Mouse (Mus musculus): ENCODE data around the gene Olfr502. TPM values are rescaled to one million over a fixed set of nuclear protein-coding genes. Genes with fewer than 3 reads are reported as not detected.
"Not testable (repeated sequence)": the region's sequence is repeated elsewhere in the genome, so short reads cannot be mapped to it uniquely, and the experiment has no call there.

Gene Olfr502
- not detected for total RNA-seq (2021)
- long read RNA-seq, experiment 1, result 0 reads
- long read RNA-seq, experiment 2, result 0 reads

DNA sequence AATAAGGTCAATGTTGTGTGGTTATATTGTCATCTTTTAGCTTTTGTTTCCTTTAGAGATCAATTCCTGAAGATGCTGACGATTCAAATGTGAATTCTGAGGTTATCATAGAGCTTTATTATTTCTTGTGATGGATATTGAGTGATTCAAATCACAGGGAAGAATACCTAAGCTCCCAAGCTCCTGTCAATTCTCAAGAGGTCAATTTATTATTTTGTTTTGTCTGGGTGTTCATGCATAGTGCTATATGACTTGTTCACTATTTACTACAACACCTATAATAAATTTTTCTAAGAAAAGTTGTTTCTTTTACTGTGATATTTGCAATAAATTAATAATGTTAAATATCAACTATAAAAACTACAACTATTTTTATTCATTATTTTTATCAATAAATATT is at the start of gene Olfr502:
Gene Olfr502 (minus strand): TSS at position 101 of the 400 bp plus-strand sequence.
- intact Hi-C loops (cut with DNase I), result no loop called here
- DNase-seq, result no peak

GRCm38 (mm10) chr7:108565693-108566092 is 40.8 kb upstream of the Olfr502 start, which contains the start of gene Olfr504:
Gene Olfr504 (minus strand): TSS chr7:108565793.
- intact Hi-C loops (cut with DNase I), result no loop called here
- no peak for DNase-seq

GRCm38 (mm10) chr7:108544227-108544626 is 19.4 kb upstream of the Olfr502 start, which contains the start of gene Olfr503:
Gene Olfr503 (plus strand): TSS chr7:108544527.
- intact Hi-C loops (cut with DNase I), result not testable (repeated sequence)

DNA sequence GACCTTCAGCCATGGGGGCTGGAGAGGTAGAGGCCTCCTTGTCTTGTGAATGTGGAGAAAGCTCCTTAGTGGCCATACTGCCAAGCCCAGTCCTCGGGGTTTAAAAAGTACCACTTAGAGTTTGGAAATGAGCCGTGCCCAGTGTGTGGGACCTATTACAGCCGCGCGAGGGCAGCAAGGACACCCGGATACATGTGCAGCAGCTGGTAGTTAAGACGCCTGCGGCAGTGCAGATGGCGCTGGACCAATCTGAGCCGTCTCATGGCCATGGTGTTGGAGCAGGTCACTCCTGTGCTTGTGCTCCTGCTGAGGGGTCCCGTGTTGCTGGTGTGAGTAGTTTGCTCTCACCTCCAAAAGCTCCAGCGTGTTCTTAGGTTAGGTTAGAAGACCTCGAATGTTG is 17.6 kb upstream of the Olfr502 start:
- intact Hi-C loops (cut with DNase I), result no loop called here
- DNase-seq, result no peak

More at GRCm38 (mm10) chr7:108544227-108544626, 19.4 kb upstream of the Olfr502 start, which contains the start of gene Olfr503:
- not testable (repeated sequence) for DNase-seq

Other genes with a start within 250 kb of the Olfr502 start
- not detected for gene Olfr490, start 236.1 kb downstream of the Olfr502 start, total RNA-seq (2021)
- gene Olfr491, start 211.6 kb downstream of the Olfr502 start, total RNA-seq (2021), result not detected
- not detected for gene Olfr492, start 201.4 kb downstream of the Olfr502 start, total RNA-seq (2021)
- not detected for gene Olfr493, start 178.1 kb downstream of the Olfr502 start, total RNA-seq (2021)
- gene Olfr494, start 159.7 kb downstream of the Olfr502 start, total RNA-seq (2021), result not detected
- gene Olfr495, start 131.9 kb downstream of the Olfr502 start, total RNA-seq (2021), result not detected
- gene Olfr497, start 104.6 kb downstream of the Olfr502 start, total RNA-seq (2021), result not detected
- not detected for gene Olfr498, start 59.7 kb downstream of the Olfr502 start, total RNA-seq (2021)
- not detected for gene Olfr503, start 19.5 kb upstream of the Olfr502 start, total RNA-seq (2021)
- gene Olfr504, start 40.7 kb upstream of the Olfr502 start, total RNA-seq (2021), result not detected
- not detected for gene Olfr506, start 85.7 kb upstream of the Olfr502 start, total RNA-seq (2021)
- not detected for gene Olfr507, start 96.7 kb upstream of the Olfr502 start, total RNA-seq (2021)
- gene Olfr508, start 104.9 kb upstream of the Olfr502 start, total RNA-seq (2021), result not detected
- not detected for gene Olfr509, start 126.8 kb upstream of the Olfr502 start, total RNA-seq (2021)
- gene Olfr510, start 141.4 kb upstream of the Olfr502 start, total RNA-seq (2021), result not detected
- not detected for gene Olfr512, start 188.3 kb upstream of the Olfr502 start, total RNA-seq (2021)
- gene Olfr513, start 225.9 kb upstream of the Olfr502 start, total RNA-seq (2021), result not detected

Measured in heart, postnatal 14 days (tissue).